Mouse (Mus musculus) left cerebral cortex, adult 18-20 months (tissue): ENCODE data around the gene Plppr3. TPM values are rescaled to one million over a fixed set of nuclear protein-coding genes. Genes with fewer than 3 reads are reported as not detected.
A peak's percentile ranks its signal among the peaks of the same experiment; 100 is the strongest.

Experiments used
- DNase-seq, 2 experiments: peaks; one replicate each; pipeline ENCODE4 v3.0.0; 2021 to 2022; ENCODE audit warnings: low spot score in 2 of 2, mixed read lengths in 1 of 2
- total RNA-seq, 2 experiments: library from RNA; stranded (reverse); gene quantifications; 2 replicates each; pipeline ENCODE4 v1.2.3; 2021

Gene Plppr3
- total RNA-seq, 2 experiments from 2014 or later: 55.6 to 58.0 TPM

DNA sequence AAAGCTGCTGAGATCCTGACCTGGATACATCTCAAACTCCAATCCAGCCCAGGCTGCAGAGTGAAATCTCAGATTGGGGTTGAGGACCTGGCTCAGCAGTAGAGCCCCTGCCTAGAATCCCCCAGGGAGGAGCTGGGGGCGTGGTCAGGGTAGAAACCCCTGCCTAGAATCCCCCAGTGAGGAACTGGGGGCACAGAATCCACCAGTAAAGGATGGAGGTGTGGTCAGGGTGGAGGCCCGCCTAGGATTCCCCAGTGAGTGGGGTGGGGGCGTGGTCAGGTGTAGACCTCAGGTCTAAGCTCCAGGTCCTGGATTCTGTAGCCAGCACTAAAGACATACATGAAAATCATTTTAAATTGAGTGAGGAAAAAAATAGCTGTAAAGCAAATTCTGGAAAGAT lies 1.6 kb downstream of the Plppr3 start:
- DNase-seq: no peak

DNA sequence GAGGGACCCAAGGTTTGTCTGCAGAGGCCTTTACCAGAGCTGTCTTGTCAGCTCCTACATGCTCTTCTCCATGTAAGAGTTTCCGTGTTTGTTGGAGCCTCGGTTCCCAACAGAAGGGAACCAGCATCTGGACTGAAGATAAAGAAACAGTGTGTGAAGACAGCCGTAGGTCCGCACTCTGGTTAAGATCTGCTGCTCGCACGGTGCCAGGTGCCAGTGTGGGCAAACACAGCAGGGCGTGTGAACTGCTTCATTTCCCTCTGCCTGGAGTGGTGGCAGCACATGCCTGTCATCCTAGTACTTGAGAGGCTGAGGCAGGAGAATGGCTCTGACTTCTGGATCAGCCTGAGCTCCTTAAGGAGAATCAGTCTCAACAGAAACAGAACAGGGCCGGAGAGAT lies 2.6 kb downstream of the Plppr3 start:
- no peak for DNase-seq

DNA sequence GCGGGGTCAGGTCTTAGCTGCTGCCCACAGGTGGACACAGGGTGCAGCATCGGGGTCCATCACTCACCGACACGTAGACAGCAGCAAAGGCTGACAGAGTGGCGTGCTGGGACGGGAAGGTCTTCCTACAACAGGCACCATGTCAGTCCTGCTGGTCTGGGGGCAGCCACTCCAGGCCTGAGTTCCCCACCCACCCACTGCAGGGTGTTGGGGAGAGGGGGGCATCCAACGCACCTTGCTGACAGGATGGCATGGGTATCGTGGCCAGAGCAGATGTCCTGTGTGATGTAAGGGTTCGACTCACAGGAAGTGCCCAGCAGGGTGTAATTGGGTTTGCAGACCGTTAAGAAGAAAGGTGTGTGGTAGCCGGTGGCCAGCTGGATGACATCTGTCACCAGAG lies 7.8 kb downstream of the Plppr3 start:
- no peak for DNase-seq

DNA sequence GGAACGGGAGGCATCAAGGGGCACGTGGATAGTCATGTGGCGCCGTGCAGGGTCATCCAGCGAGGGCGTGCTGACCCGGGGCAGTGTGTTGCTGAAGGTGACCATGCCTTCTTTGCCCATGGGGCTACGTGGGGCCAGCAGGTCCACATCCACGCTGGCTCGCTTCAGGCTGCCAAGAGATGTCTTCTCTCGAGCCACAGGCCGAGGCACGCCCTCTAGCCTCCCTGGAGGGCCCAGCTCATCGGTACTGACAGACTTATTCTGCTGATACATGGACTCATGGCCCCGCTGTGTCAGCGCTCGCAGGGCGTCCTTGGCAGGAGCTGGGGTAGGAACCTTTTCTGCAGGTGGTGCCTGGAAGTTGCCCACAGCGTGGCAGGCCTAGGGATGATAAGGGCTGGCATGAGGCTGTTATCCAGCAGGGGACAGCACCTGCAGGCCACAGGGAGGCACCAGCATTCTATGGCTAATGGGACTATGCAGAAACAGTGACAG lies 8.6 kb downstream of the Plppr3 start:
- no peak for DNase-seq

DNA sequence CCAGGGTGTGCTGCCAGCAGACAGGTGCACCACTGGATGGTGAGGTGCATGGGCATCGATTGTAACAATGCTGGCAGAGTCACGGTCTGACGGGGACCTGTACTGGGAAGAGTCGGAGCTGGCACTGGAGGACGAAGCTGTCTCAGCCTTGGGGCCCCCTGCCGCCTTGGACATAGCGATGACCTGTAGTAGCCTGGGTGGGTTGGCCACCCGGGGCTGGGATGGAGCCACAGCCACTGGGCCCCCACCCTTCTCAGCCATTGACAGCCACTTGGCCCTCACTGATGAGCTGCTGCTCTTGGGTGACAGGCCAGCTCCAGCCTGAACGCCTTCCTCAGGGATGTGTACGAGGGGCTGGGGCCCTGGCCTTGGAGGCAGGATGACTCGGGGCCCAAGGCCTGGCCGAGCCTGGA lies 9.2 kb downstream of the Plppr3 start:
- DNase-seq: no peak

DNA sequence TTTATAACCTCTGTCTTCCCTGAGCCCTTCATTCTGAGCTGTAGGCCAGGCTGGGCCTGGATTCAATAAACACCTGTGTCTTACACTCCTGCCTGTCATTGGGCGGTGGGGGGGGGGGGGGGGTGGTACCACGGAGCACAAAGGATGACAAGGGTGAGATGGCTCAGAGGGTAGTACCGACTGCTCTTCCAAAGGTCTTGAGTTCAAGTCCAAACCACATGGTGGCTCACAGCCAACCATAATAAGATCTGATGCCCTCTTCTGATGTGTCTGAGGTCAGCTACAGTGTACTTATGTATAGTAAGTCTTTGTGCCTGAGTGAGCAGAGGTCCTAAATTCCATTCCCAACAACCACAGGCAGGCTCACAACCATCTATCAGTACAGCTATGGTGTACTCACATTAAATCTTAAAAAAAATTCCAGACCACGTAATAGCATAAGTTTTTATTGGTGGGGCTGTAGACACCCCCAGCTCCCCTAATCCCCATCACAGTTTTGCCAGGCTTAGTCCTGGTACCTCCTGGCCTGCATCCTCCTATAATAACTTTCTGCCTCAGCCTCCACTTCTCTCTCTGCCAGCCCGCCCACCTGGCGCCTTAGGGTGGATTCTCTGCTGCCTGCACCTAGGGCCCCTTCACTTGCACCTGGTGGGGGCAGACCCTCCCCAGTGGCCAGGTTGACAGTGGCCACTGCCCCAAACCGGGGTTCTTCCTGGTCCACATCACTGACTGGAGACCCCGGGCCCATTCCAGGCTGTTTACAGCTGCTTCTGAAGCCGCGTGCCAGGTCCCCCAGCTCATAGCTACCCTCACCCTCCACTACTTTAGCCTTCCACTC lies 9.9 kb downstream of the Plppr3 start:
- DNase-seq: no peak

DNA sequence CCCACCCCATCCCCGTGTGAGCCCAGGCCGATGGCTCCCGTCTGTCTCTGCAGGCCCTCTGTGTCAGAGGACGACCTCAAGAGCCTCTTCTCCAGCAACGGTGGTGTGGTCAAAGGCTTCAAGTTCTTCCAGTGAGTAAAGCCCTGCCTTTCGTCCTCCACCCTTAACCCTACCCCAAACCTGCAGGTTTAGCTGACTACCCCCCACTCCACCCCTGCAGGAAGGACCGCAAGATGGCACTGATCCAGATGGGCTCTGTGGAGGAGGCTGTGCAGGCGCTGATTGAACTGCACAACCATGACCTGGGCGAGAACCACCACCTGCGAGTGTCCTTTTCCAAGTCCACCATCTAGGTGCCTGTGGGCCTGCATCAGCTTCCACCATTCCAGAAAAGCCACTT lies 11.5 kb downstream of the Plppr3 start:
- DNase-seq: no peak

DNA sequence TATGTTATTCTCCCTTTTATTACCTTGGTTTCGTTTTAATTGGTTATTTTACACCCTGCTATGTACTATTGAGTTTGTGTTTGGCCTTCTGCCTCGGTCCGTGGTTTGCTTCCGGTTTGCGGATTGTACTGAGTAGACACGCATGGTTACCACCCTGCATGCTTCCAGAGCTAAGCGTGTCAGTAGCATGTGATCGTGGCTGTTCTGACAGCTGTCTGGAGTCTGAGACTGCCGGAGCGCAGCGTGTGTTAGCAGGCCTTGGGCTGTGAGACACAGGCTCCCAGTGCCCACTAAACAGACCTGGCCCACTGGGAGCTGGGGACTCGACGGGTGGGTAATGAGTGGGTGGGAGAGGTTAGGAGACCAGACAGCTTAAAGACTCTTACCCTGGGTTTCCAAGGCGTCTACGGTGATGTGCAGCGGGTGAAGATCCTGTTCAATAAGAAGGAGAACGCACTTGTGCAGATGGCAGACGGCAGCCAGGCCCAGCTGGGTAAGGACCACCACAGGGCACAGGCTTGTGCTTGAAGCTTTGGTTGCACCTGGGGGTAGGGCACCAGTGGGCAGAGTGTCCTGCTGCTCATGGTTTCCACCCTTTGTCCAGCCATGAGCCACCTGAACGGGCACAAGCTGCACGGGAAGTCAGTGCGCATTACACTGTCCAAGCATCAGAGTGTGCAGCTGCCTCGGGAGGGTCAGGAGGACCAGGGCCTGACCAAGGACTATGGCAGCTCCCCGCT lies 12.2 kb downstream of the Plppr3 start:
- no peak for DNase-seq

DNA sequence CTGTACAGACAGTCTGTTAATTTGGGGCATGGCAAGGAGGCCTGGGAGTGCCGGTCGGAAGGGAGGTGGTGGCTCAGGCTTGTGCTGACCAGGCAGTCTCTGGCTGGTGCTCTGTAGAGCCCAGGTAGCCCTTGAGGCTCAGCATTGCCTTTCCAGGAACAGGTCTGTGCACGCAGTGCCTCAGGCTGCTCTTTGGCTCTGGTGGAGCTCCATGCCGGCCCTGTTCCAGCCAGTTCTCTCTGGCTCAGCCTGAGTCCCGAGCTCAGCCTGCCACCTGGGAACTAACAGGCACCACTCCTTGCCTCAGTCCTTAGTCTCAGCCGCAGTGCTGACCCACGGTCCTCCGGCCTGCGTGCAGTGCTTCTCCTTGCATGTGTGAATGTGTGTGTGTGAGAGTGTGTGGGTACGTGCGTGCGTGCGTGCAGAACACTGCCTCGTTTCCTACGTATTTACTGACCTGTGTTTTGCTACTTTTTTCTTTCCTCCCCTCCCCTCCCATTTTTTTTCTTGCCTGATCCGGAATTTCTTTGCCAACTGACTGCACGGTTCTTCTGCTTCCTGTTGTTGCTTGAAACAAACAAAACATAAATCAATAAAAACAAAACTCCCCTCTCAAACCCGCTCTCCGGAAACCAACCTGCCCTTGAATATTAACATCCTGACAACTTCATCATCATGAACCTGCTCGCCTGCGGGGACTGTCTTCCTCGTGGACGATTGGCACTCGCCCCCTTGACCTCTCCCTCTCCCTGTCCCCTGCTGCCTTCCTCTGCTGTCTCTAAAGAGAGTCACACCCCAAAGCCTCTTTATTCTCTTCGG lies 13.0 kb downstream of the Plppr3 start:
- no peak for DNase-seq

DNA sequence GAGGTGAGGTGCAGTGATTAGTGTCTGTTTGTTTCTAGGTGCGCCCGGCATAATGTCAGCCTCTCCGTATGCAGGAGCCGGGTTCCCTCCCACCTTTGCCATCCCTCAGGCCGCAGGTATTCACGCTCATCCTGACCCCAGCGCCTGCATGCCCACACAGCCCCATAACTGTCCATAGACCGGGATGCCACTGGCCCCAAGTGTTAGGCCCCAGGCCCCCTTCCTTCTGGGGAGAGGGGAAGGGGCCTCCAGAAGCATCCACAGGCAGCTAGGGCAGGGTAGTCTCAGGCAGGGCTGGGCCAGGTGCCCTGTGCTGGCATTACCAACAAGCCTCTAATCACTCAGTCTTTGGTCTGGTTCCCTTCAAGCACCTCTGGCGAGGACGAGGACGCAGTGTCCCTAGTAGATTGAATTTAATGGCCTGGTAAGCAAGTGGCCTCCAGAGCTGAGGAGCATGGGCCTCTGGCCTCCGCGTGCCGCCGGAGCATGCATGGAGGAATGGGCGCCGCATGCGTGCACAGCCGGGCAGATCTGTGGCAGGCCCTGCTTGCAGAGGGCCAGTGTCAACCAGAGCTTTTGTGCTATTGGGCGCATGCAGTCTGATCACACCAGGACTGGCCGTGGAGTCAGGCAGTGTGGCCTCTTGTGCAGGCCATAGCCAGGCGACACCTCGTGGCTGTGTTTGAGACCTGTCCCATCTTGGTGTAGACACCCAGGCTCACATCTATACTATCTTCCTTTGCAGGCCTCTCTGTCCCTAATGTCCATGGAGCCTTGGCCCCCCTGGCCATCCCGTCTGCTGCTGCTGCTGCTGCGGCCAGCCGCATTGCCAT lies 14.1 kb downstream of the Plppr3 start:
- no peak for DNase-seq

DNA sequence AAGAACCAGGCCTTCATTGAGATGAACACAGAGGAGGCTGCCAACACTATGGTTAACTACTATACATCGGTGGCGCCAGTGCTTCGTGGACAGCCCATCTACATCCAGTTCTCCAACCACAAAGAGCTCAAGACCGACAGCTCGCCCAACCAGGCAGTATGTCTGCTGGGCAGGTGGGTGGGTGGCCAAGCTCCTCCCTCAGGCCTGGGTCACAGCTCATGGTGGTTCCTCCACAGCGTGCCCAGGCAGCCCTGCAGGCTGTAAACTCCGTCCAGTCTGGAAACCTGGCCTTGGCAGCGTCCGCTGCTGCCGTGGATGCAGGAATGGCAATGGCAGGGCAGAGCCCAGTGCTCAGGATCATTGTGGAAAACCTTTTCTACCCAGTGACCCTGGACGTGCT lies 15.3 kb downstream of the Plppr3 start:
- no peak for DNase-seq

DNA sequence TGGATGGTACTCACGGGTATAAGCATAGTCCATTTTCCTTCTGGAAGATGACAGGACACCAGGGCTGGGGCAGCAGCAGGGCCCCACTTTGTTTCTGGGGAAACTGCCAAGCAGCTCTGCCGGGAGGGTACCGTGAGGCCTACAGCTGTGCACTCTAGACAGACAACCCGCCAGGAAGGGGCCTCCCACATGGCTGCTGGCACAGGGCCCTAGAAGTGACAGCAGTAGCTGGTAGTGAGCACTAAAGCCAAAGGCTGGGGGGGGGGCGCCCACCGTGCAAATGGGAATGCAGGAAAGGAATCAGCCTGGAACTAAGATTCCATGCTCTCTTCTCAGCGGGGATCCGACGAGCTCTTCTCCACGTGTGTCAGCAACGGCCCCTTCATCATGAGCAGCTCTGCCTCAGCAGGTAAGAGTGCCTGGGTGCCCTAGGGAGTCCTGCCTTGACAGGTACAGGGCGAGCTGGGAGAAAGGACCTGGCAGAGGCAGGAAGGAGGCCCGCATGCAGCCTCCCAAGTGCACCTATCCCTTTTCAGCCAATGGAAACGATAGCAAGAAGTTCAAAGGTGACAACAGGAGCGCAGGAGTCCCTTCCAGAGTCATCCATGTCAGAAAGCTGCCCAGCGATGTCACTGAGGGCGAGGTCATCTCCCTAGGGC lies 15.9 kb downstream of the Plppr3 start:
- DNase-seq: peak; percentile 66 to 71

DNA sequence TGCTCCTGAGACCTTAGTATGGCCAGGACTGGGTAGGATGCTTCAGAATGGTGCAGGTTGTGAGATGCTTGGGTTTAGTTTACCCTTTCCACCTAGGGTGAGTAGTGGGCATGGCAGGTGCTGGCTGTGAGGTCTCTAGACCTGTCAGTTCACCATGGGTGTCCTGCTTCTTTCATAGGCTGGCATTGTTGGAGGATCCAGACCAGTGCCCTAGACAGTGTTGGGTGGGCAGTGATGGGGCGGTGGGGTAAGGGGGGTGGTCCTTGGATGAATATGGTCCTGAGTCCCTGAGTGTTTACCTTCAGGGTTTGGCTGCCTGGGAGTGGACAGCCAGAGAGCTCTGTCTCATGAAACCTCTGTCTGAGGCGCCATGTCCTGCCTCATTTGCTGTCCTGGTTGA lies 16.5 kb downstream of the Plppr3 start:
- no peak for DNase-seq

DNA sequence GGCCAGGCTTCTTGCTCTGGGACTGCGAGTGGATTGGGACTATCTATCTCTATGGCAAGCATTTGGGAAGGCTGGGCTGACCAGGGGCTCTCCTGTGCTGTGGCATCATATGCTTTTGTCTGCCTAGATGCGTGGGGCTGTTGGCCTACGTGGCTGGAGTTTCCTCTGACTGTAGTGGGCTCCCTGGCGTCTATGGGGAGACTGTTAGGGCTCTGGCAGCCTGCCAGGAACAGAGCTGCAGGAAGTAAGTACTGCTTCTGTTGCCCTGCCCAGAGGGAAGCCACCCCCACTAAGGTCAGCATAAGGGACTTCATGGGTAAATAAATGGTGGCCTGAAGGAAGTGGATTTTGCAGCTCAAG lies 17.0 kb downstream of the Plppr3 start:
- DNase-seq: no peak

DNA sequence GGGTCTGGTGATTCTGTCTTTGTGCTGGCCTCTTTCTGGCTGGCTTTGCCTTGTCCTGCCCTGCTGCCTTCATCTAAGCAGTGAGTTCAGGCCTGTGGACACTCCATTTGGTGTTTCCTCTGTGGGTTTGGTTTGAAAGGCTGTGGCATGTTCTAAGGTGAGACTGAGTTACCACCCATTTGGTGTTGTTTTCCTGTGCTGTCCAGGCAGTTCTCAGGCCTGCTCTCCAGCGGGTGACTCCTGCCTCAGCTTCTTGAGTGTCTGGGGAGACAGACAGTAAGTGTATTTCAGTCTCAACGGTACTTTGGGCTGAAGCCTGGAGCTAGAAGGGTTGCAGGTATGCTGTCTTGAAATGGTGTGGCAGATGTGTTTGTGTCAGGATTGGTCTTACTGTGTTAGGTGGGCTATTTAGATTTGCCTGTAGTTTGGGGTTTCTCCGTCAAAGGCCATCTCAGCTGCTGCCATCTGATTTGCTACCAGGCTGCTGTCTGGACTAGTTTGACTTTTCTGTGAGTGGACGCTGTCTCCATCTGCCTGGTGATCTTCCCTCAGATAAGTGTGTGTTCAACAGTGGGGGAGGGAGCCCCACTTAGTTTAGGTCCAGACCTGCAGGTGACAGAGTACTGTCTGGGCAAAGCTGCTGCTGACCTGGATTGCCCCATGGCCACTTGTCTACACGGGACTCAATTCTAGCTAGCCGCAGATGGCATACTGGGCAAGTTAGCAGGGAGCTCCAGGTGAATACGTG lies 17.6 kb downstream of the Plppr3 start:
- DNase-seq: no peak

DNA sequence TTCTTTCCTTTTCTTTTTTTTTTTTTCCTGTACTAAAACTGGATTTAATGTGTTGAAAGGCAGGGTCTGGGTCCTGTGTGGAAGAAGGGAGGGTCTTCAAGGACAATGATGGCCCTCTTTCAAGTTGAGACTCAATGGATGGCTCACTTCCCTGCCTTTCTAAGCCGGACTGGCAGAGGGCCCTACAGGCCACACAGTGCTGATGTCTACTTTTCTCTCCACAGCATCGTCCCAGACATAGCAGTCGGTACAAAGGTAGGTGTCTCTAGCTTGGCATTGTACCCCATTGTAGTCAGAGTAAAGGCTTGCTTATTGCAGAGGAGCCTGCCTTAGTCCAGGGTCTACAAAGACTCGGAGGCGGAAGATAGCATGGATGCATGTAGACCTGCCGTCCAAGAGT lies 18.2 kb downstream of the Plppr3 start:
- DNase-seq: no peak

DNA sequence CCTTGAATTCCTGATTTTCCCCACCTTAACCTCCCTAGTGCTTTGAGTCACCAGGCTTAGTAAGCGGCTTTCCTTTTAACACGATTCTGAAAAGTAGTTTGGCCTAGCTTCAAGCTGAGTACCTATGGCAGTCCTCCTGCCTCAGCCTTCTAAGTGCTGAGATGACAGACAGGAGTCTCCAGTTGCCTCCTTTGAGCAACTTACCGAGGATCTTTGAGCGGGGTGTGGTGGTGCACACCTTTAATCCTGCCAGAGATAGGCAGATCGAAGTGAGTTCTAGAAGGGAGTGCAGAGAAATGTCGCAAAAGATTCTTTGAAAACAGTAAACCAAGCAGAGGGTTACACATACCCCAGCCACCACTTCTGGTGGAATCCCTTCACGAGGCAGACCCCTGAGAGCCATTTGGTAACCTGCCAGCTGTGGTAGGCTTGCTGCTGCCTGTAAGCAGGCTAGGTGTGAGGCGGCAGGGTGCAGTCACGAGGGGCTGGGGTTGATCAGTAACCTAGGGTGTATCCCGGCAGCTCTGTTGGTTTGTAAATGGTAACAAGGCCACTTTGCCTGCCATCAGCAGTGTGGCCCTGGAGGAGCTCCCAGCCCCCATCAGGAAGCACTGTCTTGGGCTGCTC lies 18.8 kb downstream of the Plppr3 start:
- DNase-seq: no peak

DNA sequence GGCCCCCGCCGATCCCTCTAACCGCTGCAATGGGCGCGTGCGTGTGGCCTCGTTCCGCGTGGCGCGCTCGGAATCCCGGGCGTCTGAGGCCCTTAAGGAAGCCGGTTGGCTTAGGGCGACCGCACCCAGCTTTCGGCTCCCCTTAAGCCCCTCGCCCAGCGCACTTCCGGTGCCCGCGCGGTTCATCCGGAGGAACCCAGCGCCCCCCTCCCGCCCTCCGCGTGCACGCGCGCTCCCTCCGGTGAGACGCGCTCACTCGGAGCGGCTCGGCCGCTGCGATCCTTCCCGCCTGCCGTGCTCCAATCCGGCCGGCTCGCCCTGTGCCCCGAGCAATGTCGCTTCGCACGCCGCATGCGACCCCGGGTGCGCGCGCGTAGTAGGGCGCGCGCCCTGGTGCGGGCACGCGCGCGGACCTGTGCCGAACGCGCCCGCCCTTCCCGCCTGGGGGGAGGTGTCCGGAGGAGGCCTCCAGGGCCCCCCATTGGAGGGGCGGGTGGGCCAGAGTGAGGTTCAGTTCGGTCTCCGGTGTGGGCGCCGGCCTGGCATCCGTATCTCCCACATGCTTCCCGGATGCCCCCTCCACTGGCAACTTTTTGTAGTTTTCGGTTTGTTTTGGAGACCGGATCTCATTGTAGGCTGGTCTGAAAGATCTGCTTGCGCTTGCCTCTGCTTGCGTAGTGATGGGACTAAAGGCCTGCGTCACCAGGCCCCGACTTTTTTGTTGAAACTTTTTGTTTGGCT lies 19.5 kb downstream of the Plppr3 start:
- DNase-seq: peak; percentile 43 to 53
